Mouse (Mus musculus): ENCODE results near the gene Gca. TPM values are rescaled to one million over a fixed set of nuclear protein-coding genes. Genes with fewer than 3 reads are reported as not detected.
A peak's percentile ranks its signal among the peaks of the same experiment; 100 is the strongest.

Gca gene
- polyA plus RNA-seq, 1 experiment from 2014 or later, result 2.2 TPM

GRCm38 (mm10) chr2:62646671-62647289 is 17.3 kb upstream of the Gca start:
- Histone ChIP-seq H3K36me3 (no peaks in the 10 kb centered on the region), H3K27ac (replicated peaks) (no peak overlapping the region), H3K9me3 (no peaks in the 10 kb centered on the region), H3K27me3 (peaks cover 22% of the 10 kb centered on the region), H3K4me3 (peak overlapping the region; percentile 43), H3K4me1 (replicated peaks) (peaks cover 21% of the 10 kb centered on the region), H3K4me2 (peak overlapping the region; percentile 77), H3K9ac (no peak overlapping the region)
- peak; percentile 40; the same call in 1 of the 2 replicates for ATAC-seq (ENCODE audit: low read depth)
- 9% methylated on average over 6 of the region's 6 CpGs for WGBS

GRCm38 (mm10) chr2:62651890-62652289 is 12.2 kb upstream of the Gca start:
- Histone ChIP-seq H3K9ac (no peak overlapping the region), H3K27me3 (0 out of 2 replicates have a peak, but pooled peaks cover 3% of the 10 kb centered on the region), H3K4me2 (no peak overlapping the region), H3K36me3 (no peaks in the 10 kb centered on the region), H3K9me3 (no peaks in the 10 kb centered on the region), H3K27ac (replicated peaks) (no peak overlapping the region), H3K4me1 (replicated peaks) (peaks cover 5% of the 10 kb centered on the region), H3K4me3 (no peak overlapping the region)
- no peak for ATAC-seq (ENCODE audit: low read depth)
- WGBS, result 80% methylated on average over 4 of the region's 4 CpGs

- ATAC-seq (ENCODE audit: low read depth), result no peak
- H3K4me2 ChIP-seq, result no peak overlapping the region
- no peak overlapping the region for H3K27ac ChIP-seq (replicated peaks)
- H3K9me3 ChIP-seq, result no peaks in the 10 kb centered on the region
- WGBS, result 86% methylated on average over 4 of the region's 4 CpGs
- 0 out of 2 replicates have a peak, but pooled peaks cover 3% of the 10 kb centered on the region for H3K27me3 ChIP-seq
- H3K36me3 ChIP-seq, result no peaks in the 10 kb centered on the region
- H3K4me3 ChIP-seq, result no peak overlapping the region
- H3K9ac ChIP-seq, result no peak overlapping the region
- no peaks in the 10 kb centered on the region for H3K4me1 ChIP-seq (replicated peaks)
These were observed 11.6 kb upstream of the Gca start for GRCm38 (mm10) chr2:62652466-62652865.

- no peak overlapping the region for H3K9ac ChIP-seq
- H3K4me1 ChIP-seq (replicated peaks), result no peaks in the 10 kb centered on the region
- H3K4me3 ChIP-seq, result no peak overlapping the region
- ATAC-seq (ENCODE audit: low read depth), result peak; percentile 53; the same call in 1 of the 2 replicates
- WGBS, result 48% methylated on average over 7 of the region's 7 CpGs
- no peaks in the 10 kb centered on the region for H3K36me3 ChIP-seq
- 0 out of 2 replicates have a peak, but pooled peaks cover 3% of the 10 kb centered on the region for H3K27me3 ChIP-seq
- H3K9me3 ChIP-seq, result no peaks in the 10 kb centered on the region
- no peak overlapping the region for H3K4me2 ChIP-seq
- H3K27ac ChIP-seq (replicated peaks), result no peak overlapping the region
These were observed 9.4 kb upstream of the Gca start for GRCm38 (mm10) chr2:62654519-62655338.

GRCm38 (mm10) chr2:62656072-62656471 is 8.0 kb upstream of the Gca start:
- Histone ChIP-seq H3K4me3 (no peak overlapping the region), H3K9me3 (no peaks in the 10 kb centered on the region), H3K27me3 (no peaks in the 10 kb centered on the region), H3K27ac (replicated peaks) (no peak overlapping the region), H3K4me2 (no peak overlapping the region), H3K4me1 (replicated peaks) (no peaks in the 10 kb centered on the region), H3K9ac (no peak overlapping the region), H3K36me3 (no peaks in the 10 kb centered on the region)
- 78% methylated on average over 1 of the region's 1 CpGs for WGBS
- no peak for ATAC-seq (ENCODE audit: low read depth)

GRCm38 (mm10) chr2:62660565-62660964 is 3.5 kb upstream of the Gca start:
- WGBS, result 47% methylated on average over 6 of the region's 6 CpGs
- H3K27me3 ChIP-seq, result peaks cover 18% of the 10 kb centered on the region
- no peaks in the 10 kb centered on the region for H3K36me3 ChIP-seq
- no peak overlapping the region for H3K27ac ChIP-seq (replicated peaks)
- ATAC-seq (ENCODE audit: low read depth), result no peak
- no peak overlapping the region for H3K9ac ChIP-seq
- no peaks in the 10 kb centered on the region for H3K9me3 ChIP-seq
- no peaks in the 10 kb centered on the region for H3K4me1 ChIP-seq (replicated peaks)
- no peak overlapping the region for H3K4me3 ChIP-seq
- H3K4me2 ChIP-seq, result no peak overlapping the region

- WGBS, result 77% methylated on average over 3 of the region's 3 CpGs
- Histone ChIP-seq H3K4me1 (replicated peaks) (no peaks in the 10 kb centered on the region), H3K27ac (replicated peaks) (no peak overlapping the region), H3K9me3 (no peaks in the 10 kb centered on the region), H3K4me2 (no peak overlapping the region), H3K9ac (no peak overlapping the region), H3K27me3 (peaks cover 24% of the 10 kb centered on the region), H3K36me3 (no peaks in the 10 kb centered on the region), H3K4me3 (no peak overlapping the region)
- ATAC-seq (ENCODE audit: low read depth), result no peak
These were observed 1.5 kb upstream of the Gca start for GRCm38 (mm10) chr2:62662560-62662959.

GRCm38 (mm10) chr2:62664839-62665238 is 754 bp downstream of the Gca start:
- Histone ChIP-seq H3K4me2 (peak overlapping the region; percentile 93), H3K9me3 (no peaks in the 10 kb centered on the region), H3K36me3 (no peaks in the 10 kb centered on the region), H3K9ac (no peak overlapping the region), H3K27me3 (peaks cover 24% of the 10 kb centered on the region), H3K27ac (replicated peaks) (no peak overlapping the region), H3K4me3 (peak overlapping the region; percentile 61; the same call in 1 of the 2 replicates), H3K4me1 (replicated peaks) (no peaks in the 10 kb centered on the region)
- no peak for ATAC-seq (ENCODE audit: low read depth)
- 73% methylated on average over 7 of the region's 7 CpGs for WGBS

- no peaks in the 10 kb centered on the region for H3K9me3 ChIP-seq
- H3K9ac ChIP-seq, result no peak overlapping the region
- no peak overlapping the region for H3K4me3 ChIP-seq
- no peak overlapping the region for H3K27ac ChIP-seq (replicated peaks)
- H3K4me1 ChIP-seq (replicated peaks), result no peaks in the 10 kb centered on the region
- peaks cover 24% of the 10 kb centered on the region for H3K27me3 ChIP-seq
- ATAC-seq (ENCODE audit: low read depth), result no peak
- H3K36me3 ChIP-seq, result no peaks in the 10 kb centered on the region
- WGBS, result 33% methylated on average over 1 of the region's 1 CpGs
- no peak overlapping the region for H3K4me2 ChIP-seq
These were observed 1.5 kb downstream of the Gca start for GRCm38 (mm10) chr2:62665536-62665935.

GRCm38 (mm10) chr2:62669848-62670247 is 5.8 kb downstream of the Gca start:
- no peaks in the 10 kb centered on the region for H3K4me1 ChIP-seq (replicated peaks)
- WGBS, result 25% methylated on average over 3 of the region's 3 CpGs
- H3K9me3 ChIP-seq, result no peaks in the 10 kb centered on the region
- H3K4me3 ChIP-seq, result no peak overlapping the region
- ATAC-seq (ENCODE audit: low read depth), result no peak
- H3K9ac ChIP-seq, result no peak overlapping the region
- no peaks in the 10 kb centered on the region for H3K36me3 ChIP-seq
- no peak overlapping the region for H3K27ac ChIP-seq (replicated peaks)
- peaks cover 12% of the 10 kb centered on the region for H3K27me3 ChIP-seq
- H3K4me2 ChIP-seq, result no peak overlapping the region

GRCm38 (mm10) chr2:62670301-62670700 is 6.2 kb downstream of the Gca start:
- Histone ChIP-seq H3K4me1 (replicated peaks) (no peaks in the 10 kb centered on the region), H3K4me3 (no peak overlapping the region), H3K9me3 (no peaks in the 10 kb centered on the region), H3K27ac (replicated peaks) (no peak overlapping the region), H3K36me3 (no peaks in the 10 kb centered on the region), H3K27me3 (peaks cover 8% of the 10 kb centered on the region; the same call in 1 of the 2 replicates), H3K4me2 (no peak overlapping the region), H3K9ac (no peak overlapping the region)
- WGBS, result 87% methylated on average over 5 of the region's 5 CpGs
- ATAC-seq (ENCODE audit: low read depth), result no peak

GRCm38 (mm10) chr2:62670767-62671166 is 6.7 kb downstream of the Gca start:
- WGBS, result 88% methylated on average over 4 of the region's 4 CpGs
- H3K27me3 ChIP-seq, result 0 out of 2 replicates have a peak, but pooled peaks cover 5% of the 10 kb centered on the region
- H3K36me3 ChIP-seq, result no peaks in the 10 kb centered on the region
- no peak overlapping the region for H3K4me2 ChIP-seq
- no peak overlapping the region for H3K4me3 ChIP-seq
- H3K27ac ChIP-seq (replicated peaks), result no peak overlapping the region
- no peaks in the 10 kb centered on the region for H3K4me1 ChIP-seq (replicated peaks)
- no peak for ATAC-seq (ENCODE audit: low read depth)
- H3K9me3 ChIP-seq, result no peaks in the 10 kb centered on the region
- H3K9ac ChIP-seq, result no peak overlapping the region
